8 mouse cellular contexts compared by ENCODE assay signal in genomic region chr6:48443592-48444309, GRCm38 (mm10). TPM values are rescaled to one million over a fixed set of nuclear protein-coding genes. Genes with fewer than 3 reads are reported as not detected.
DNase-seq lines count a peak whose midpoint lies in the region; ATAC-seq and TF ChIP-seq lines count a peak whose summit lies in the region.

No protein-coding gene starts in this region.

- peak; percentile 82 for ATAC-seq in hindbrain, embryonic 13.5 days (ENCODE audit: low FRiP score)

- peak; percentile 37; the same call in 1 of the 2 replicates for TF ChIP-seq POLR2A in cerebellum, adult 2 months (IDR thresholded peaks at IDR 0.05; ENCODE audit: borderline replicate concordance, insufficient read depth, low read length)

- H3K27ac ChIP-seq in cerebellum, adult 2 months (ENCODE audit: insufficient read depth, low read length): peak overlapping the region; percentile 64
- H3K27ac ChIP-seq in hindbrain, embryonic 13.5 days: peak overlapping the region; percentile 93

- 5% methylated on average over 19 of the region's 19 CpGs for WGBS in cerebellum, adult 2 months
- 2% methylated on average over 19 of the region's 19 CpGs for WGBS in hindbrain, embryonic 13.5 days

- no peak for TF ChIP-seq CTCF in cerebellum, adult 2 months (IDR thresholded peaks at IDR 0.05; ENCODE audit: borderline replicate concordance, insufficient read depth, low read depth, low read length)

- H3K36me3 ChIP-seq in hindbrain, embryonic 13.5 days: peaks cover 18% of the 10 kb centered on the region

- H3K9ac ChIP-seq in hindbrain, embryonic 13.5 days: peak overlapping the region; percentile 86

- peaks cover 14% of the 10 kb centered on the region for H3K4me1 ChIP-seq in cerebellum, adult 2 months (ENCODE audit: control insufficient read depth, insufficient read depth, low read length)
- H3K4me1 ChIP-seq in hindbrain, embryonic 13.5 days (replicated peaks): peaks cover 43% of the 10 kb centered on the region

- DNase-seq in MN1 (ENCODE audit: low spot score): peak; percentile 91
- peak; percentile 91 for DNase-seq in cerebellum, adult 2 months
- peak; percentile 78 to 89 for DNase-seq in frontal cortex, postnatal 14 days (ENCODE audit: low spot score in 2 of 2)
- DNase-seq in layer of hippocampus, postnatal 14 days (ENCODE audit: low spot score in 2 of 2): peak; percentile 85 to 93
- DNase-seq in lung, postnatal 14 days: peak; percentile 98
- peak; percentile 67 for DNase-seq in retina, postnatal 7 days (ENCODE audit: low read depth, low spot score)
- peak; percentile 94 to 96 for DNase-seq in urinary bladder, adult 18-20 months (ENCODE audit: low spot score in 2 of 2)

- H3K27me3 ChIP-seq in cerebellum, adult 2 months (ENCODE audit: control insufficient read depth, insufficient read depth, low read length): no peaks in the 10 kb centered on the region
- H3K27me3 ChIP-seq in hindbrain, embryonic 13.5 days: peaks cover 27% of the 10 kb centered on the region

- H3K4me3 ChIP-seq in cerebellum, adult 2 months (replicated peaks; ENCODE audit: insufficient read depth, low read depth, low read length): peak overlapping the region; percentile 86
- peak overlapping the region; percentile 74 for H3K4me3 ChIP-seq in hindbrain, embryonic 13.5 days

- H3K4me2 ChIP-seq in hindbrain, embryonic 13.5 days: peak overlapping the region; percentile 90

- H3K9me3 ChIP-seq in hindbrain, embryonic 13.5 days: no peaks in the 10 kb centered on the region

RNA-seq across cellular contexts. Expression of gene Zfp467, which starts 1.9 kb away (rescaled TPM):
- 80.4 and 93.2 TPM in 2 replicates for polyA plus RNA-seq in cerebellum, adult 2 months (2012; rRNA removed)
- polyA plus RNA-seq in hindbrain, embryonic 13.5 days (2015; fragmentation: Nextera tagmentation; extraction: Ambion mirVana): 22.0 and 22.5 TPM in 2 replicates
- 10 to 100 TPM; 19.0 to 20.0 TPM for total RNA-seq in layer of hippocampus, postnatal 14 days (2021)

RNA-seq across cellular contexts. Expression of gene Sspo, which starts 4.3 kb away (rescaled TPM):
- 3.7 and 5.0 TPM in 2 replicates for polyA plus RNA-seq in cerebellum, adult 2 months (2012; rRNA removed)
- 0.14 and 0.25 TPM in 2 replicates for polyA plus RNA-seq in hindbrain, embryonic 13.5 days (2015; fragmentation: Nextera tagmentation; extraction: Ambion mirVana)
- total RNA-seq in layer of hippocampus, postnatal 14 days (2021): under 1 TPM; 0.44 to 0.57 TPM

RNA-seq across cellular contexts. Expression of gene Krba1, which starts 48.4 kb away (rescaled TPM):
- polyA plus RNA-seq in cerebellum, adult 2 months (2012; rRNA removed): 50.6 and 55.3 TPM in 2 replicates
- polyA plus RNA-seq in hindbrain, embryonic 13.5 days (2015; fragmentation: Nextera tagmentation; extraction: Ambion mirVana): 25.4 and 28.3 TPM in 2 replicates
- 10 to 100 TPM; 39.4 to 43.0 TPM for total RNA-seq in layer of hippocampus, postnatal 14 days (2021)

Comparison
In these comparisons a context has a peak if more than half of its experiments do, and no peak if none do; other contexts are left out.
1. Peak in every context shown above with its lines: DNase-seq, ATAC-seq, H3K4me3 ChIP-seq and H3K27ac ChIP-seq.